Mouse (Mus musculus) forebrain, embryonic 15.5 days (tissue): ENCODE measurements at regions not wholly inside any gene's neighbourhood (a gene's known extent, or its start where the extent isn't known, plus 50 kb on each side); places are given as distances from the start of the nearest gene placed in this dataset. TPM values are rescaled to one million over a fixed set of nuclear protein-coding genes. Genes with fewer than 3 reads are reported as not detected.
A peak's percentile ranks its signal among the peaks of the same experiment; 100 is the strongest.

Source experiments
- ATAC-seq: fragments of 200-750 bp; cut with Nextera tagmentation; replicated peaks from 2 replicates; pipeline ENCODE4 v1.8.0; 2017; ENCODE audit warnings: mild to moderate bottlenecking, moderate TSS enrichment, moderate library complexity
- H3K27ac ChIP-seq: fragments of 300-500 bp; sonication (generic); replicated peaks from 2 replicates; pipeline ENCODE4 v1.5.1; 2015; ENCODE audit warnings: mild to moderate bottlenecking, inconsistent platforms
- H3K27me3 ChIP-seq: fragments of 300-500 bp; sonication (generic); 2 replicates; pipeline ENCODE4 v1.6.1; 2015; ENCODE audit warnings: inconsistent platforms
- H3K36me3 ChIP-seq: fragments of 300-500 bp; sonication (generic); 2 replicates; pipeline ENCODE4 v1.6.1; 2015; ENCODE audit warnings: mild to moderate bottlenecking, inconsistent platforms
- H3K4me1 ChIP-seq: fragments of 300-500 bp; sonication (generic); 2 replicates; pipeline ENCODE4 v1.6.1; 2015; ENCODE audit warnings: inconsistent platforms
- H3K4me2 ChIP-seq: fragments of 300-500 bp; sonication (generic); replicated peaks from 2 replicates; pipeline ENCODE4 v1.6.1; 2015; ENCODE audit warnings: mild to moderate bottlenecking, inconsistent platforms
- H3K4me3 ChIP-seq: fragments of 300-500 bp; sonication (generic); 2 replicates; pipeline ENCODE4 v1.5.1; 2015; ENCODE audit warnings: mild to moderate bottlenecking, inconsistent platforms
- H3K9ac ChIP-seq: fragments of 300-500 bp; sonication (generic); replicated peaks from 2 replicates; pipeline ENCODE4 v1.6.1; 2015; ENCODE audit warnings: mild to moderate bottlenecking, inconsistent platforms
- H3K9me3 ChIP-seq: fragments of 300-500 bp; sonication (generic); 2 replicates; pipeline ENCODE4 v1.6.1; 2016; ENCODE audit warnings: inconsistent platforms
- WGBS: fragments of 180-500 bp; shearing (Covaris S2); methylation state at CpG from one replicate; pipeline ENCODE4 v1.1.7; 2015; ENCODE audit warnings: mixed read lengths; 5-methylcytosine and 5-hydroxymethylcytosine counted together
- microRNA-seq: library from miRNA; unstranded; fragments of <30 nt; microRNA quantifications from one replicate; pipeline ENCODE4, GENCODE M21; 2016

DNA sequence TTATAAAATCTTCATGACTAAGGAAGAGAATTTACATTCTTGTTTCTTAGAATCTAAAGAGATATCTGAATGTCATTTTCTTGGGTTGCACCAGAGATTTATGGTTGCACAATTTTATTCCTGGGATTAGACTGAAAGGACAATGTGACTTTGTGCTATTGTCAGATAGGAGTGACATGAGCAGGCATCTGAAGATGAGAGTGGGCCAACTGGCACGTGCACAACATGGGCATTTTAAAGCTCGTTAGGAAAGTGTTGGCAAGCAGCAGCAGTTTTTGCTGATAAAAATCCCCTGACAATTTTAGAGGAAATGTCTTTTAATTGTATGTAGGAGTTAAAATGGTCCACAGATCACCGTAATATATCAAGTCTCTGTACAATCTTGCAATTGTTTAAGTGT, 178.9 kb upstream of the Tecrl start:
- H3K4me1 ChIP-seq, result no peaks in the 10 kb centered on the region

DNA sequence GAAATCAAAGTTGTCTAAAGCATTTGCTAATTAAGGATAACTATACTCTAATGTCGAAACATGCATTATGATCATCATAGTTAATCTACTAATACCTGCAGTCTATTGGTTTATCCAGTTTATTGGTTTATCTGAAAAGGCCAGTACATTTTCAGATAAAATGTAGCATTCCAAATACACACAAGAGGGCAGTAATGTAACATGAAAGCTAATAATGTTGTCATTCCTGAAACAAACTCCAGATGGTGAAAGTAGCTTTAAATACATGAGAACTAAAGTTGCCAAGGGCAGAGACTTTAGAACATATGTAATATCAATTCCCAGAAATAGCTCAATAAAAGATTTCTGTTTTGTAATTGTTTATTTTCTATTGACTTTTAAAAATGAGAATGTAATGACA, 163.7 kb upstream of the Tecrl start:
- Histone ChIP-seq H3K27me3 (no peaks in the 10 kb centered on the region), H3K27ac (no peak overlapping the region), H3K4me3 (no peak overlapping the region), H3K9me3 (no peaks in the 10 kb centered on the region), H3K4me1 (no peaks in the 10 kb centered on the region), H3K36me3 (no peaks in the 10 kb centered on the region), H3K9ac (no peak overlapping the region), H3K4me2 (no peak overlapping the region)
- no peak for ATAC-seq
- WGBS, result 76% methylated on average over 1 of the region's 1 CpGs

More for the DNA sequence above, 178.9 kb upstream of the Tecrl start:
- Histone ChIP-seq H3K4me2 (no peak overlapping the region), H3K27ac (no peak overlapping the region), H3K9ac (no peak overlapping the region), H3K4me3 (no peak overlapping the region), H3K36me3 (no peaks in the 10 kb centered on the region), H3K9me3 (no peaks in the 10 kb centered on the region), H3K27me3 (no peaks in the 10 kb centered on the region)
- no peak for ATAC-seq
- 16% methylated on average over 3 of the region's 3 CpGs for WGBS

DNA sequence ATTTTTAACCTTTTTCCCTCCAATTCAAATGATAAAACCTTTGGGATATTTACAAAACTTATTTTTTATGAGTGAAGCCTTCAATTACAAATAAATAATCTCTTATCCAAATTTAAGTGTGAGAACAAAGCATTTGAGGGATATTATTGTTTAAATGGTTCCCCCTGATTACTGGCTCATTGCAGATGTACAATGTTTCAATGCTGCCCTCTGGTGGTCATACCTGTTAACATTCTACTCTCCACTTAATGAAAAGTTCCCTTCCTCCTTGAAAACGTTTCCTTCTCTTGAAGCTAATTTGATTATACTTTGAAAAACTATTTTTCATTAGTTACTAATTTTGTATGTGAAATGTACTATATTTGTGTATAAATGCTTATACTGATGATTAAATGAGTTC, 129.1 kb upstream of the Tecrl start:
- Histone ChIP-seq H3K4me2 (no peak overlapping the region), H3K27ac (no peak overlapping the region), H3K36me3 (no peaks in the 10 kb centered on the region), H3K9ac (no peak overlapping the region), H3K4me3 (no peak overlapping the region), H3K4me1 (no peaks in the 10 kb centered on the region), H3K27me3 (no peaks in the 10 kb centered on the region), H3K9me3 (no peaks in the 10 kb centered on the region)
- 12% methylated on average over 1 of the region's 1 CpGs for WGBS
- ATAC-seq, result no peak

DNA sequence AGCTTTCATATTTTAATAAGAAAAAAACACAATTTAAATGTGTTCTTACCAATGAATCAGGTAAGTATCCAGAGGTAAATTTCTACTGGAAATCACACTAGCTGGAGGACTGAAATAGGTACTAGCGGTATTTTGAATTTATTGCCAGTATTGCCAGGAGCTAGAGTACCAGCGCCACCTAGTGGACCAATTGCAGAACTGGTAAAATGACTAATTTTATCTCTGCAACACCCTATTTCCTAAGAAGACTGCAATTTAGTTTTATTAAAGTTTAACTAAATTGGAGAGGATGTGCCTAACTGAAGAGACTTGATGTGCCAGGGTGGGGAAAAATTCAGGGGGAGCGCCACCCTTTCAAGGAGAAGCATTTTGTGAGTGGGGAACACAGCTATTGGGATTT, 85.3 kb upstream of the Tecrl start:
- no peak overlapping the region for H3K4me2 ChIP-seq
- H3K36me3 ChIP-seq, result no peaks in the 10 kb centered on the region
- no peak overlapping the region for H3K27ac ChIP-seq
- H3K27me3 ChIP-seq, result no peaks in the 10 kb centered on the region
- no peak overlapping the region for H3K4me3 ChIP-seq
- H3K4me1 ChIP-seq, result no peaks in the 10 kb centered on the region
- H3K9ac ChIP-seq, result no peak overlapping the region
- WGBS, result 2% methylated on average over 3 of the region's 3 CpGs
- 0 out of 2 replicates have a peak, but pooled peaks have one; percentile 43 for ATAC-seq
- no peaks in the 10 kb centered on the region for H3K9me3 ChIP-seq

DNA sequence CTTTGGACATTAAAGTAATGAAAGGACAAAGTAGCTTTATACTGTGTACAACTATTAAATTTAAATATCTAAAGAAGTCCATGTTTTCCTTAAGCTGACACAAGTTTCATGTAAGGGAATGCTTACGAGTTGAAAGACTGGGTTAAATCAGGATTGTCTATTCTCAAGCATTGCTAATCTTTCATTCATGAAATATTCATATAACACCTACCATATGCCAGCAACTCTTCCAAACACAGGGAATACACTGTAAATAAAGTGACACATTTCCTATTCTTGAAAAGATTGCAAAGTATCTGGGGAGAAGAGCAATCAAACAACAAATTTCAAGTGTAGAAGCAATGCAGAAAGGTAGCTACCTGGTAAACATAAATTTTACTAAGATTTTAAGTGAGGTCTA, 81.5 kb upstream of the Tecrl start:
- Histone ChIP-seq H3K4me3 (no peak overlapping the region), H3K4me2 (no peak overlapping the region), H3K9ac (no peak overlapping the region), H3K27me3 (no peaks in the 10 kb centered on the region), H3K4me1 (no peaks in the 10 kb centered on the region), H3K36me3 (no peaks in the 10 kb centered on the region), H3K27ac (no peak overlapping the region), H3K9me3 (no peaks in the 10 kb centered on the region)
- no peak for ATAC-seq
- 60% methylated on average over 1 of the region's 1 CpGs for WGBS

DNA sequence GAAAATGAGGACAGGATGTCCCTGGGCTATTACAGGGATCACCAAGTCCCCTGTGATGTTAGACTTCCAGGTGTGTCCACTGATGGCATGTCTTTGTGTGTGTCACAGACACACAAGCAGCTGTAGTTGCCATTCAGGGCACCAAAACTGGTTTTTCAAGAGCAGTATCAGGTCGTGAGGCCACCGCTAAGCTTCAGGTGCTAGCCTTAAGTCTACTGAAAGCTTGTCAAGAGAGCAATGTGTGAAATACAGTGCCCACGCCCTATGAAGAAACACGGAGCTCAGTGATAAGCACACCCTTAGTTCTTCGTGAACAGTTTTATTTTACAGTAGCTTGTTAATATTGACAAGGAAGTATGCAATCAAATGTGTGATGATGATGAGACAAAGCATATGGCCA, 66.7 kb upstream of the Tecrl start:
- Histone ChIP-seq H3K4me1 (no peaks in the 10 kb centered on the region), H3K4me2 (no peak overlapping the region), H3K27ac (no peak overlapping the region), H3K9ac (no peak overlapping the region), H3K4me3 (no peak overlapping the region), H3K9me3 (no peaks in the 10 kb centered on the region), H3K27me3 (no peaks in the 10 kb centered on the region), H3K36me3 (no peaks in the 10 kb centered on the region)
- no peak for ATAC-seq
- 87% methylated on average over 5 of the region's 5 CpGs for WGBS

DNA sequence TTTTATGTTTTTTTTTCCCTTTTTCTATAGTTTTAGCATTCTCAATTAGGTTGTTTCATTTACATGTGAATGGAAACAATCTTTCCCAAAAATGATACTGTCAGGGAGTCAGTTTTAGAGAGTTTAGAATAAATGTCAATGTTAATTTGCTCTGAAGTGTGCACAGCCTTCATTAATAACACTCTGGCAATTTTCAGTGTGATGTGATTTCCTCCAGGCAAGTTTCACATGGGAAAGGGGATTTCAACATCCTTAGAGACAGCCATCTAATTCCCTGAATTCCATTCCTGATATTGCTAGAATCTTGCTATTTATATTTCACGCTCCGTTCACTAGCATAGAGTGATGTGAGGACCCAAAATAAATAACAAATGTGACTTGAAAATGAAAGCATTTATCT, 55.2 kb upstream of the Tecrl start:
- no peaks in the 10 kb centered on the region for H3K9me3 ChIP-seq
- no peak overlapping the region for H3K27ac ChIP-seq
- H3K27me3 ChIP-seq, result no peaks in the 10 kb centered on the region
- 81% methylated on average over 2 of the region's 2 CpGs for WGBS
- H3K9ac ChIP-seq, result no peak overlapping the region
- no peak overlapping the region for H3K4me3 ChIP-seq
- no peak for ATAC-seq
- no peaks in the 10 kb centered on the region for H3K36me3 ChIP-seq
- H3K4me2 ChIP-seq, result no peak overlapping the region
- H3K4me1 ChIP-seq, result no peaks in the 10 kb centered on the region

DNA sequence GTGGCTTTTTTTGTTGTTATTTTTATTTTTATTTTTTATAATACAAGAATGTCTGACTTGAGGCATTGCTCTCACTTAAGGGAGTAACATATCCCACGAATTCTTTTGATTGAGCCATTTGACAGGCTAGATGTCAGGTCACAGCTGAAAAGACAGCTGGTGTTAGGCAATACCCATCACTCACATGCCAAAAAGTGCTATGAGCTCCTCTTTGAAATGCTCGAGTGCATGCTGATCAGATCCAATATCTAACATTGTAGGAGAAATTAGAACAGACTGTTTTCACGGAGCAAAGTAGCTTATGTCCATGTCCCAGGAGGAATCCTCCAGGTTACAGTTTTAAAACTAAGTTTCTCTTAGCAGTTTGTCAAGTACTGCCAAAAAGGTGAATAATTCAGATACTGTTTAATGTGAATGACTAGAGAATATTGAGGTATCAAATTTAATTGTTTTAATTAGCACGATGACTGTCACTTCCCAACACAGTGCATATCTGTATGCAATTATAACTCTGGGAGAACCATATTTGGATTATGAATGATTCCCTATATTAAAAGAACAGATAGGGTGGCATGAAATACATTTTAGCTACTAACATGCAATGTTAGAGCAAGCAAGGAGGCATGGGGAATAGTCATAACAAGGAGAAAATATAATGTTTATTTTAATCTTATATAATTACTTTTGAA, 50.4 kb upstream of the Tecrl start:
- WGBS, result 51% methylated on average over 4 of the region's 4 CpGs
- Histone ChIP-seq H3K9me3 (no peaks in the 10 kb centered on the region), H3K4me1 (no peaks in the 10 kb centered on the region), H3K36me3 (no peaks in the 10 kb centered on the region), H3K27me3 (no peaks in the 10 kb centered on the region), H3K27ac (no peak overlapping the region), H3K4me2 (no peak overlapping the region), H3K9ac (no peak overlapping the region), H3K4me3 (no peak overlapping the region)
- peak; percentile 89 for ATAC-seq

Small RNA genes in the stretch of these regions (microRNA-seq; reads per million reads assigned to microRNA genes)
- gene Gm44303, result not detected
